Mouse (Mus musculus): ENCODE measurements around the gene Ssu72. TPM values are rescaled to one million over a fixed set of nuclear protein-coding genes. Genes with fewer than 3 reads are reported as not detected.

The Ssu72 gene
- total and polyA plus RNA-seq, 3 experiments = 140 to 267 (median 170) TPM

- Histone ChIP-seq H3K4me1 (ENCODE audit: control insufficient read depth in 1 of 2, insufficient read depth in 2 of 2, low read length in 2 of 2) (peaks cover 4 to 9% of the 10 kb centered on the region in 2 experiments), H3K9ac (ENCODE audit: control insufficient read depth, low read depth, low read length, poor library complexity, severe bottlenecking) (no peak overlapping the region), H3K27ac (ENCODE audit: control insufficient read depth, low read depth, low read length) (no peak overlapping the region), H3K9me3 (replicated peaks; ENCODE audit: insufficient read depth, low read length) (no peaks in the 10 kb centered on the region), H3K36me3 (ENCODE audit: control insufficient read depth in 1 of 2, insufficient read depth in 2 of 2, low read length in 2 of 2) (peaks cover 0 to 10% of the 10 kb centered on the region in 2 experiments; a peak in 2 of 4 replicates), H3K79me2 (ENCODE audit: control insufficient read depth, insufficient read depth, low read length, poor library complexity) (peaks cover 5% of the 10 kb centered on the region), H3K27me3 (ENCODE audit: control insufficient read depth in 1 of 2, insufficient read depth in 2 of 2, low read length in 2 of 2) (no peaks in the 10 kb centered on the region), H3K4me3 (ENCODE audit: control insufficient read depth in 1 of 2, insufficient read depth in 1 of 2, low read depth in 2 of 2, low read length in 2 of 2) (no peak overlapping the region)
- TF ChIP-seq ZMIZ1 (IDR thresholded peaks at IDR 0.05; ENCODE audit: low read depth, low read length) (no peak), RAD21 (IDR thresholded peaks at IDR 0.05; ENCODE audit: low read depth, low read length) (peak; percentile 80), NRF1 (IDR thresholded peaks at IDR 0.05; ENCODE audit: insufficient read depth, low read depth, low read length, poor library complexity, severe bottlenecking) (no peak), RCOR1 (IDR thresholded peaks at IDR 0.05; ENCODE audit: low read depth, low read length) (peak; percentile 22; the same call in 1 of the 2 replicates), HCFC1 (IDR thresholded peaks at IDR 0.05; ENCODE audit: low read depth, low read length) (0 out of 2 replicates have a peak, but pooled peaks have one; percentile 23), USF1 (IDR thresholded peaks at IDR 0.05; ENCODE audit: low read depth, low read length) (no peak), CHD1 (IDR thresholded peaks at IDR 0.05; ENCODE audit: low read depth, low read length) (no peak), ZC3H11A (IDR thresholded peaks at IDR 0.05; ENCODE audit: low read depth, low read length) (peak; percentile 75), BHLHE40 (IDR thresholded peaks at IDR 0.05; ENCODE audit: borderline replicate concordance, low read depth, low read length) (no peak), CTCF (IDR thresholded peaks at IDR 0.05 in 2 of 3, conservative IDR thresholded peaks at IDR 0.05 in 1 of 3; ENCODE audit: control insufficient read depth in 1 of 3, insufficient read depth in 1 of 3, low read depth in 2 of 3, low read length in 3 of 3, poor library complexity in 1 of 3, severe bottlenecking in 1 of 3) (peak; percentile 57 to 83 (median 81)), TCF12 (IDR thresholded peaks at IDR 0.05; ENCODE audit: low read depth, low read length) (no peak), ETS1 (IDR thresholded peaks at IDR 0.05; ENCODE audit: low read depth, low read length) (no peak), MXI1 (IDR thresholded peaks at IDR 0.05; ENCODE audit: low read depth, low read length) (no peak), MYC (IDR thresholded peaks at IDR 0.05; ENCODE audit: low read depth, low read length) (peak; percentile 63; the same call in 1 of the 2 replicates), SMC3 (IDR thresholded peaks at IDR 0.05; ENCODE audit: low read depth, low read length) (peak; percentile 81), ZKSCAN1 (IDR thresholded peaks at IDR 0.05; ENCODE audit: low read depth, low read length) (no peak), NELFE (IDR thresholded peaks at IDR 0.05; ENCODE audit: low read depth, low read length) (no peak)
- DNase-seq (ENCODE audit: low read depth, low spot score) = peak; percentile 65
Observed at GRCm38 (mm10) chr4:155700425-155700824, 4.2 kb upstream of the Ssu72 start.

GRCm38 (mm10) chr4:155703425-155703929 lies 1.1 kb upstream of the Ssu72 start:
- peak overlapping the region; percentile 22 to 77 for H3K4me3 ChIP-seq (ENCODE audit: control insufficient read depth in 1 of 2, insufficient read depth in 1 of 2, low read depth in 2 of 2, low read length in 2 of 2)
- DNase-seq (ENCODE audit: low read depth, low spot score) = peak; percentile 66
- peak overlapping the region; percentile 95 for H3K9ac ChIP-seq (ENCODE audit: control insufficient read depth, low read depth, low read length, poor library complexity, severe bottlenecking)
- H3K9me3 ChIP-seq (replicated peaks; ENCODE audit: insufficient read depth, low read length) = no peaks in the 10 kb centered on the region
- H3K79me2 ChIP-seq (ENCODE audit: control insufficient read depth, insufficient read depth, low read length, poor library complexity) = peaks cover 29% of the 10 kb centered on the region
- peaks cover 9 to 11% of the 10 kb centered on the region in 2 experiments for H3K4me1 ChIP-seq (ENCODE audit: control insufficient read depth in 1 of 2, insufficient read depth in 2 of 2, low read length in 2 of 2)
- peak overlapping the region; percentile 69 for H3K27ac ChIP-seq (ENCODE audit: control insufficient read depth, low read depth, low read length)
- H3K27me3 ChIP-seq (ENCODE audit: control insufficient read depth in 1 of 2, insufficient read depth in 2 of 2, low read length in 2 of 2) = no peaks in the 10 kb centered on the region
- peaks cover 0 to 29% of the 10 kb centered on the region in 2 experiments; a peak in 3 of 4 replicates for H3K36me3 ChIP-seq (ENCODE audit: control insufficient read depth in 1 of 2, insufficient read depth in 2 of 2, low read length in 2 of 2)
- TF ChIP-seq MYC (IDR thresholded peaks at IDR 0.05; ENCODE audit: low read depth, low read length) = no peak
- no peak for TF ChIP-seq POLR2A (IDR thresholded peaks at IDR 0.05; ENCODE audit: control insufficient read depth in 1 of 2, insufficient read depth in 1 of 2, low read depth in 1 of 2, low read length in 2 of 2, poor library complexity in 1 of 2)
- 0 out of 4 replicates have a peak, but pooled peaks of 1 of the 2 experiments have one; percentile 21 for TF ChIP-seq EP300 (IDR thresholded peaks at IDR 0.05; ENCODE audit: low read depth in 1 of 2, low read length in 2 of 2)
- no peak for TF ChIP-seq HCFC1 (IDR thresholded peaks at IDR 0.05; ENCODE audit: low read depth, low read length)
- no peak for TF ChIP-seq USF2 (IDR thresholded peaks at IDR 0.05; ENCODE audit: borderline replicate concordance in 1 of 2, insufficient read depth in 1 of 2, low read depth in 1 of 2, low read length in 2 of 2)
- TF ChIP-seq ZMIZ1 (IDR thresholded peaks at IDR 0.05; ENCODE audit: low read depth, low read length) = no peak
- no peak for TF ChIP-seq JUND (IDR thresholded peaks at IDR 0.05; ENCODE audit: low read depth, low read length)
- no peak for TF ChIP-seq MYB (IDR thresholded peaks at IDR 0.05; ENCODE audit: low read depth, low read length)
- no peak for TF ChIP-seq GATA1 (IDR thresholded peaks at IDR 0.05; ENCODE audit: low read depth, low read length)
- TF ChIP-seq UBTF (IDR thresholded peaks at IDR 0.05; ENCODE audit: borderline replicate concordance, insufficient read depth, low read depth, low read length) = no peak
- no peak for TF ChIP-seq RAD21 (IDR thresholded peaks at IDR 0.05; ENCODE audit: low read depth, low read length)
- peak; percentile 53; the same call in 1 of the 2 replicates for TF ChIP-seq USF1 (IDR thresholded peaks at IDR 0.05; ENCODE audit: low read depth, low read length)
- no peak for TF ChIP-seq BHLHE40 (IDR thresholded peaks at IDR 0.05; ENCODE audit: borderline replicate concordance, low read depth, low read length)
- no peak for TF ChIP-seq SMC3 (IDR thresholded peaks at IDR 0.05; ENCODE audit: low read depth, low read length)
- no peak for TF ChIP-seq ZKSCAN1 (IDR thresholded peaks at IDR 0.05; ENCODE audit: low read depth, low read length)
- TF ChIP-seq E2F4 (IDR thresholded peaks at IDR 0.05; ENCODE audit: borderline replicate concordance, low read depth, low read length) = no peak
- TF ChIP-seq KAT2A (conservative IDR thresholded peaks at IDR 0.05; ENCODE audit: low read depth, low read length) = no peak
- 0 out of 2 replicates have a peak, but pooled peaks have one; percentile 42 for TF ChIP-seq SIN3A (IDR thresholded peaks at IDR 0.05; ENCODE audit: low read length)
- no peak for TF ChIP-seq ELF1 (IDR thresholded peaks at IDR 0.05; ENCODE audit: low read depth, low read length)
- no peak for TF ChIP-seq CHD2 (IDR thresholded peaks at IDR 0.05; ENCODE audit: low read length)

Data from MEL (cell line).